Mouse (Mus musculus) retina, adult 2 months (tissue): Measurements from ENCODE around the gene 2610301B20Rik.
A peak's percentile ranks its signal among the peaks of the same experiment; 100 is the strongest.
"Not testable (repeated sequence)": the region's sequence is repeated elsewhere in the genome, so short reads cannot be mapped to it uniquely, and the experiment has no call there.

Source experiments
- DNase-seq: peaks from one replicate; pipeline ENCODE4 v3.0.0-alpha.2; 2012; ENCODE audit warnings: low read depth, low spot score

The 2610301B20Rik gene

GRCm38 (mm10) chr4:10873920-10874665 is at the start of gene 2610301B20Rik:
Gene 2610301B20Rik, plus strand, starts transcription at chr4:10874498.
- DNase-seq: peak; percentile 89

GRCm38 (mm10) chr4:10833273-10833672 is 41.0 kb upstream of the 2610301B20Rik start:
- no peak for DNase-seq

- peak; percentile 4 for DNase-seq
Measured at GRCm38 (mm10) chr4:10835252-10836051, 38.8 kb upstream of the 2610301B20Rik start.

GRCm38 (mm10) chr4:10845848-10846247 is 28.4 kb upstream of the 2610301B20Rik start:
- no peak for DNase-seq

GRCm38 (mm10) chr4:10849812-10850211 is 24.5 kb upstream of the 2610301B20Rik start:
- DNase-seq: no peak

GRCm38 (mm10) chr4:10851013-10851412 is 23.3 kb upstream of the 2610301B20Rik start:
- no peak for DNase-seq

GRCm38 (mm10) chr4:10859174-10859573 is 15.1 kb upstream of the 2610301B20Rik start:
- DNase-seq: no peak

GRCm38 (mm10) chr4:10859911-10860581 is 14.3 kb upstream of the 2610301B20Rik start:
- peak; percentile 20 for DNase-seq

- no peak for DNase-seq
Measured at GRCm38 (mm10) chr4:10860825-10861224, 13.5 kb upstream of the 2610301B20Rik start.

- not testable (repeated sequence) for DNase-seq
Measured at GRCm38 (mm10) chr4:10862882-10863281, 11.4 kb upstream of the 2610301B20Rik start.

GRCm38 (mm10) chr4:10872231-10872630 is 2.1 kb upstream of the 2610301B20Rik start:
- DNase-seq: no peak

GRCm38 (mm10) chr4:10872685-10873539 is 1.4 kb upstream of the 2610301B20Rik start:
- no peak for DNase-seq

- no peak for DNase-seq
Measured at GRCm38 (mm10) chr4:10873549-10873919, 764 bp upstream of the 2610301B20Rik start.

GRCm38 (mm10) chr4:10874718-10875121 is 422 bp downstream of the 2610301B20Rik start:
- peak; percentile 28 for DNase-seq

GRCm38 (mm10) chr4:10875407-10875806 is 1.1 kb downstream of the 2610301B20Rik start:
- DNase-seq: no peak

GRCm38 (mm10) chr4:10877057-10877456 is 2.8 kb downstream of the 2610301B20Rik start:
- no peak for DNase-seq

- no peak for DNase-seq
Measured at GRCm38 (mm10) chr4:10883740-10884408, 9.6 kb downstream of the 2610301B20Rik start.

- no peak for DNase-seq
Measured at GRCm38 (mm10) chr4:10888835-10889234, 14.5 kb downstream of the 2610301B20Rik start.

GRCm38 (mm10) chr4:10896262-10896661 is 22.0 kb downstream of the 2610301B20Rik start:
- no peak for DNase-seq

- peak; percentile 23 for DNase-seq
Measured at GRCm38 (mm10) chr4:10896859-10897258, 22.6 kb downstream of the 2610301B20Rik start.
